Mouse (Mus musculus): ENCODE measurements at regions not wholly inside any gene's neighbourhood (a gene's known extent, or its start where the extent isn't known, plus 50 kb on each side); places are given as distances from the start of the nearest gene placed in this dataset.
A peak's percentile ranks its signal among the peaks of the same experiment; 100 is the strongest.

DNA sequence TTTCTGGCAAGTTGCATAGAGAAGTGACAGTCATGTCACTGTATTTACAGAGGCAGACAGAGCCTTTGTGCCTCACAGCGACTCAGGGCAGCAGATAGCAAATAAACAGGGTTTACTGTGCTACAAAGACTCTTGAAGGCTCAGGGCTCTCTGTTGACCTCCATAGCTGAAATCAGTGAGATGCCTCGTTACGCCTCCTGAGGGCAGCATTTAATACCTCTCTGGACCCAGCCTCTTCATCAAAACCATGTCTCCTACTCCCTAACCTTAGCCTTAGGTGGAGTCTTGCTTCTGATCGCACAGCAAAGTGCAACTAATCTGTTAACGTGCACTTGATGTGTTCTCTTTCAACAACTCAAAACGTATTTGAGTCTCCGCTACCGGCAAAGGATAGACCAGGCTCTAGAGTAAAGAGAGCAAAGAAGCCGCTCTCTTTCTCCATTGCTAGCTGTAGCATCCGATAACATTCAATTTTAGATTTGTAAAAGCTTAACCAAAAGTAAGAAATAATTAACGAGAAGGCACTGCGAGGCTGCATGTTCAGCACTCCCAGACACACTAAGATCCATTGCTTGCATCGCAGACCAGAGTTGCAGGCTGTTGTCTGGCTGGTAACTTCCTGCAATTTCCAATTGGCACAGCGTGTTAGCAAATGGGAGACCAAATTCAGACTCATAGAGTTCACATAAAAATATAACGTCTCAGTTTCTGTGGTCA is 101.1 kb upstream of the Man2a1 start:
- DNase-seq (ENCODE audit: low read depth), result no peak

- no peak for DNase-seq (ENCODE audit: low read depth)
These were observed 98.2 kb upstream of the Man2a1 start for GRCm38 (mm10) chr17:64502376-64502775.

- DNase-seq (ENCODE audit: low read depth), result no peak
These were observed 94.6 kb upstream of the Man2a1 start for GRCm38 (mm10) chr17:64505956-64506355.

- no peak for DNase-seq (ENCODE audit: low read depth)
These were observed 89.3 kb upstream of the Man2a1 start for GRCm38 (mm10) chr17:64511139-64511779.

DNA sequence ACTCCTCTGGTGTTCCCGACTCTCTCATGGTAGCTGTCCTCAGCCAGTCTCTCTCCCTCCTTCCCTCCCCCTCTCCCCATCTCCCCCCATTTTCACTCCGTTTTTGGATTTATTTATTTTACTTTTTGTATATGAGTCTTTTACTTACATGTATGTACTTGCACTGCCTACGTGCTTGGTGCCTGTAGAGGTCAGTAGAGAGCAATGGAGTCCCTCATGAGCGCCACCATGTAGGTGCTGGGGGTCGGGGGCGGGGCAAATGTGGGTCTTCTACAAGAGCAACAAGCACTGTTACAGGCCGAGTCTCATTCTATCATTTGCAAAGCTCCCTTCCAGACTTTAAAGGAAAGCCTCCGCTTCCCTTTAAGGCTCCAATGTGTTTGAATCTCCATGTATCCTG is 78.3 kb upstream of the Man2a1 start:
- no peak for DNase-seq (ENCODE audit: low read depth)

DNA sequence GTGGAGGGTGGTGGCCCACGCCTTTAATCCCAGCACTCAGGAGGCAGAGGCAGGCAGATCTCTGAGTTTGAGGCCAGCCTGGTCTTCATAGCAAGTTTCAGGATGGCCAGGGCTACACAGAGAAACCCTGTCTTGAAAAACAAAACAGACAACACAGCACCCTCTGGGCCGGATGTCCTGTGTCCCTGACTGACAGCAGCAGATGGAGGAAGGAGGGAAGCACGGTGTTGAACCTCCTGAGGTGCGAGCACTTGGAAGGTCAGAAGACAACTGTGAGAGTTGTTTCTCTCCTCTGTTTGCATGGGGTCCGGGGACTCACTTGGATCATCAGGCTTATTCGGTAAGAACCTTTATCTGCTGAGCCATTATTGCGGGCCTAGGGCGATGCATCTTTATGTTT is 76.6 kb upstream of the Man2a1 start:
- no peak for DNase-seq (ENCODE audit: low read depth)

GRCm38 (mm10) chr17:64527817-64528216 is 72.7 kb upstream of the Man2a1 start:
- DNase-seq (ENCODE audit: low read depth), result no peak

- no peak for DNase-seq (ENCODE audit: low read depth)
These were observed 72.1 kb upstream of the Man2a1 start for GRCm38 (mm10) chr17:64528476-64528875.

GRCm38 (mm10) chr17:64529296-64529994 is 71.1 kb upstream of the Man2a1 start:
- peak; percentile 9 for DNase-seq (ENCODE audit: low read depth)

DNA sequence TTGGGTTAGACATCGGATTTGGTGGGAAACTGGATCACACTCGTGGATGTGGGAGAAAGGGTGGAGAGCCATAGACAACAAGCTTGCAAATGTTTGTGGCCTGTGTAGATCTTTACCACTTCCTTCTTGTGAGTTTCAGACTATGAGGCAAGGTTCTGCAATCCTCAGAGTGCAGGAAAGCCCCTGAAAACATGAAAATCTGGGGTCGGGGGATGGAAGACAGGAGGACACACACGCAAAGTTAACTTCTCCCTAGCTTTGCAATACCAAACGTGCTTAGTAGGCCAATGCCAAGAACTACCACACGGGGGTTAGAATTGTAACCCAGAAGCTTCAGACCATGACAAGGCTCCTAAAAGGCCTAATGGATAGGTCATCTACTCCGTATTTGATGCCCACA is 69.4 kb upstream of the Man2a1 start:
- no peak for DNase-seq (ENCODE audit: low read depth)

DNA sequence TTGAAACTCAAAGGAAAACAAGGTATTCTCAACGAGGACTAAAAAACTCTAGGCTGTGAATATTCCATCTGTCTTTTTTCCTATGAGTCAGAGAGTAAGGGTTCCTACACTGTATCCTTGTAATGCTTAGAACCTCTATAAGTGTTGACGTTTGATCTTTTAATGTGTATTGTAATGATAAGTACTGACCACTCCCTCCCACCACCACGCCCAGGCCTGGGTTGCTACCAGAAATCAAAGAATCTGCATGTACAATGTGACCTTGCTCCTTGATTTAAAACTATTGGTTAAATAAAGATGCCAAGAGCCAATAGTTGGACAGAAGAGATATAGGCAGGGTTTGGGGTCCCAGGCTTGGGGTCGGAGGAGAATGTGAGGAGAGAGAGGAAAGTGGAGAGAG is 66.2 kb upstream of the Man2a1 start:
- no peak for DNase-seq (ENCODE audit: low read depth)

GRCm38 (mm10) chr17:64538520-64538953 is 62.0 kb upstream of the Man2a1 start:
- DNase-seq (ENCODE audit: low read depth), result no peak

DNA sequence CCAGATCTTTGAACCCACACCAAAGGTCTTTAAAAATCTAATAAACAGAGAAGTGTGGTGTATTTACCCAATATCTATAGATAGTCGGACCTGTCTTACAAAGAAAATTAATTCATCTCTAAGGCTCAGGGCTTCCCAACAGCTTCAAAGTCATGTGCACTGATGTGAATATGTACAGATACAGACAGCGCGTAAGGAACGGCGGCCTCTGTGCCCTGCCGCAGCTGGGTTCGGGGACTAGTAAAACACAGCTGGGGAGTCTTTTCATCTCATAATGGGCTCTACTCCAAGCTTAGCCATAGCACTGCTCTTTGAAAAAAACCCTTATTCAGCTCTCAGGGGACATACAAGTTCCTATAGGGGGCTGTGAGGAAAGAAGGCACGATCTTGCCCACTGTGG is 60.1 kb upstream of the Man2a1 start:
- DNase-seq (ENCODE audit: low read depth), result no peak

GRCm38 (mm10) chr17:64548536-64548935 is 52.0 kb upstream of the Man2a1 start:
- DNase-seq (ENCODE audit: low read depth), result no peak

DNA sequence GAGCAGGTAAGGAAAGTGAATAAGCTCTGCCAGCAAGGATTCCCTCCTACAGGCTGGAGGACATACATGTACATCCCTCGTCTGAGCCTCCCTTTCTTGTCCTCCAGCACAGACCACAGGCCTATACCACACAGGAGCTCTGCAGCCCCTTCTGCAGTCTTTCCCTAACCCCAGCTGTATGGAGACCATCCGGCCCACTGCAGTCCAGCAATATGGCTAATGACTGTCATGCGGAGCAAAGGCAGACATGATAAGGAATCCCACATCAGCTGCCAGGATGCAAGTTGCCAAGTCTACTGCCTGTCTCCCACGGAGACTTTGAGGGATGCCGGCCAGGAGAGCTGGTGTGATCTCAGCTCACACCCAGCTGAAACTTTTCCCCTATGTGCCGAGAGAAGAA is 50.5 kb upstream of the Man2a1 start:
- no peak for DNase-seq (ENCODE audit: low read depth)
